Mouse (Mus musculus): Measurements from ENCODE around the gene Serp2.

DNA sequence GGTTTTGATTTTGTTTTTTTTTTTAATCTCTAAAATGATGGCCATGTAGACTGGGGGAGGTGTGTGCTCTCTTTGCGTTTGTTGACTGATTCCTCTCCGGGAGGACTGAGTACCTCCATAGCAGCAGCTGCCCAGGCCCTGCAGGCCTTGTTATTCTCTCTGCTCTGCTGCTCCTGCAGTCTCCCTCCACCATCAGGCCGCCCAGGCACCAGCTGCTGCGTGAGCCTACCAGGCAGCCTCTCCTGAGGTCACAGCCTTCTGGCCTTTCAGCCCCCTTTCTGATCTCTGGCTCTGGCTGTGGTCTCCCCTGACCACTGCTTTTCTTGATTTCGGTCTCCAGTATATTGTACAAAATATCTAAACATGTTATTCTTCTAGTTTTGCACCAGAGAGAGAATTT is 56.7 kb downstream of the Serp2 start:
- TF ChIP-seq EP300 (IDR thresholded peaks at IDR 0.05; ENCODE audit: insufficient read depth, low read depth, low read length): no peak
- no peak for TF ChIP-seq CTCF (IDR thresholded peaks at IDR 0.05)
